Mouse (Mus musculus) testis, adult 2 months (tissue): ENCODE measurements at regions not wholly inside any gene's neighbourhood (a gene's known extent, or its start where the extent isn't known, plus 50 kb on each side); places are given as distances from the start of the nearest gene placed in this dataset.

ENCODE experiments used
- CTCF ChIP-seq: fragments of 200-500 bp; IDR thresholded peaks from 2 replicates; pipeline ENCODE4 v1.5.1; 2012; ENCODE audit warnings: low read depth, mild to moderate bottlenecking, inconsistent platforms, low read length, moderate library complexity; ENCODE audit not compliant: control insufficient read depth, insufficient read depth, insufficient replicate concordance
- POLR2A ChIP-seq: fragments of 200-500 bp; IDR thresholded peaks from 2 replicates; pipeline ENCODE4 v1.6.1; 2012; ENCODE audit warnings: low read depth, mild to moderate bottlenecking, inconsistent platforms, low read length, moderate library complexity; ENCODE audit not compliant: control insufficient read depth

GRCm38 (mm10) chr15:10866794-10867193 is 85.3 kb upstream of the C1qtnf3 start:
- no peak for TF ChIP-seq CTCF
- no peak for TF ChIP-seq POLR2A
